ENCODE assay signal across 20 mouse cellular contexts in genomic region chr6:33899973-33900372, GRCm38 (mm10).
"Had no signal": no experiment of that assay in that cellular context is flagged by ENCODE, and none has a peak within 500 bp of the region (broad histone marks: within the 10 kb centered on the region; RNA-seq: fewer than 3 reads in every experiment).

No protein-coding gene starts in this region.

- ATAC-seq: midbrain, embryonic 16.5 days had no signal

- H3K9ac ChIP-seq: liver, embryonic 13.5 days; lung, embryonic 14.5 days; midbrain, embryonic 12.5 days; neural tube, embryonic 13.5 days; neural tube, embryonic 15.5 days had no signal

- H3K9me3 ChIP-seq: liver, embryonic 13.5 days; megakaryocyte, embryonic 14.5 days; midbrain, embryonic 10.5 days; midbrain, embryonic 12.5 days; neural tube, embryonic 13.5 days; neural tube, embryonic 15.5 days had no signal

- H3K4me1 ChIP-seq: liver, embryonic 13.5 days; midbrain, embryonic 10.5 days; midbrain, embryonic 12.5 days; neural tube, embryonic 13.5 days; neural tube, embryonic 15.5 days had no signal

- H3K4me3 ChIP-seq: liver, embryonic 13.5 days; megakaryocyte, embryonic 14.5 days; midbrain, embryonic 10.5 days; midbrain, embryonic 12.5 days; myocyte; neural tube, embryonic 13.5 days; neural tube, embryonic 15.5 days had no signal

- DNase-seq: liver, embryonic 13.5 days; lung, postnatal 10 days; lung, postnatal 4 days; midbrain, embryonic 14.5 days; retina, postnatal 1 day; right cerebral cortex, adult 18-20 months; right cerebral cortex, postnatal 25 days; right cerebral cortex, postnatal 4 days; spleen, adult 18-20 months; thymus, adult 18-20 months; thymus, postnatal 25 days; thymus, postnatal 4 days had no signal

- H3K27ac ChIP-seq: liver, embryonic 13.5 days; midbrain, embryonic 10.5 days; midbrain, embryonic 12.5 days; neural tube, embryonic 13.5 days; neural tube, embryonic 15.5 days had no signal

- H3K27me3 ChIP-seq: liver, embryonic 13.5 days; megakaryocyte, embryonic 14.5 days; midbrain, embryonic 12.5 days; neural tube, embryonic 13.5 days; neural tube, embryonic 15.5 days had no signal

- H3K36me3 ChIP-seq: liver, embryonic 13.5 days; midbrain, embryonic 10.5 days; midbrain, embryonic 12.5 days; neural tube, embryonic 13.5 days; neural tube, embryonic 15.5 days had no signal
